In genomic region chr7:90095097-90095496, GRCm38 (mm10) we compare ENCODE assay signal across 13 mouse cellular contexts.
"Had no signal": no experiment of that assay in that cellular context is flagged by ENCODE, and none has a peak within 500 bp of the region (broad histone marks: within the 10 kb centered on the region; RNA-seq: fewer than 3 reads in every experiment).

No protein-coding gene starts in this region.

- H3K27me3 ChIP-seq: midbrain, embryonic 12.5 days; midbrain, embryonic 15.5 days; neural tube, embryonic 12.5 days; neural tube, embryonic 15.5 days had no signal

- DNase-seq: kidney, postnatal 14 days; kidney, postnatal 4 days; right cerebral cortex, postnatal 25 days; thymus, adult 18-20 months; thymus, postnatal 36 days had no signal

- H3K27ac ChIP-seq: liver, embryonic 14.5 days; macrophage; midbrain, embryonic 12.5 days; midbrain, embryonic 15.5 days; neural tube, embryonic 12.5 days; neural tube, embryonic 15.5 days had no signal

- H3K9ac ChIP-seq: liver, embryonic 14.5 days; midbrain, embryonic 12.5 days; midbrain, embryonic 15.5 days; neural tube, embryonic 12.5 days; neural tube, embryonic 15.5 days had no signal

- H3K9me3 ChIP-seq: midbrain, embryonic 12.5 days; midbrain, embryonic 15.5 days; neural tube, embryonic 12.5 days; neural tube, embryonic 15.5 days had no signal

- H3K4me3 ChIP-seq: midbrain, embryonic 12.5 days; midbrain, embryonic 15.5 days; neural tube, embryonic 12.5 days; neural tube, embryonic 15.5 days had no signal

- H3K36me3 ChIP-seq: midbrain, embryonic 12.5 days; midbrain, embryonic 15.5 days; neural tube, embryonic 12.5 days; neural tube, embryonic 15.5 days had no signal

- ATAC-seq: inflammation-experienced regulatory T-cells, adult 6 months; midbrain, embryonic 15.5 days had no signal

- H3K4me1 ChIP-seq: midbrain, embryonic 12.5 days; midbrain, embryonic 15.5 days; neural tube, embryonic 12.5 days; neural tube, embryonic 15.5 days had no signal

- H3K4me2 ChIP-seq: liver, embryonic 11.5 days; midbrain, embryonic 12.5 days; midbrain, embryonic 15.5 days; neural tube, embryonic 12.5 days; neural tube, embryonic 15.5 days had no signal
